Mouse (Mus musculus) urinary bladder, postnatal 14 days (tissue): ENCODE measurements around the gene Pex16.

Experiments
- DNase-seq: peaks from one replicate; pipeline ENCODE4 v3.0.0; 2021; ENCODE audit warnings: low spot score

The Pex16 gene

GRCm38 (mm10) chr2:92423156-92423555 lies 48.7 kb downstream of the Pex16 start:
- no peak for DNase-seq

DNA sequence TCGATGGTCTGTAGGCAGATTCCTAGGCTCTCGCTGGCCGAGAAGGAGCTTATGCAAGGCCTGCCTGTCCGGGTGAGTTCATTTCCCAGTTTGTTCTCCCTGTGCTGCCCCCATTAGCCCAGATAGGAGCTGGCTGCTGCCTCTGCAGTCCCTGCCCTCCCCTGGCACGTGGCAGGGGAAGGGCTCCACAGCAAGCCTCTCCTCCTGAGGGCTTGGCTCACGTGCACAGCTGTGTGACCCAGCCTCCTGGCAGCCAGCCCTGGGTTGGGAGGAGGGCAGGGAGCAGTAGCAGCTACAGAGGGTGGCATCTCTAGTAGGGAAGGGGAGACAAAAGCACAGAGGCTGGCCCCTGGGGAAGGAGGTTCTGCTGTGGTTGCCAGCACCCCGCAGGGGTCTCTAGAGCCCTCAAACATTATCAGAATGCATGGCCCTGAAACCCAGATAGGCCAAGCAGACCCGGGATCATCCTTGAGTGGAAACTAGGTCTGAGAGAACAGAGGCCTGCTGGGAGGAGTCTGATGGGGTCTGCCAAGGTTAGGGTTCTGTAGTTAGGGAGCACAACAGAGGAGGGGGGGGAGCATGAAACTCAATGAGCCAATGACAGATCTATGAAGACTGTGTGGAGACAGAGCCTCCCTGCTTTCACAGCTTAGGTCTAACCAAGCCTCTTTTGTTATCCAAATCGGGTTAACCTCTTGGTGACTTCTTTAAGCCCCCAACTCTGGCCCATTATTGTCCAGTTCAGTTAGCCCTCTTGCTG lies 49.4 kb downstream of the Pex16 start:
- peak; percentile 92 for DNase-seq

GRCm38 (mm10) chr2:92424462-92425308 lies 50.2 kb downstream of the Pex16 start:
- no peak for DNase-seq

DNA sequence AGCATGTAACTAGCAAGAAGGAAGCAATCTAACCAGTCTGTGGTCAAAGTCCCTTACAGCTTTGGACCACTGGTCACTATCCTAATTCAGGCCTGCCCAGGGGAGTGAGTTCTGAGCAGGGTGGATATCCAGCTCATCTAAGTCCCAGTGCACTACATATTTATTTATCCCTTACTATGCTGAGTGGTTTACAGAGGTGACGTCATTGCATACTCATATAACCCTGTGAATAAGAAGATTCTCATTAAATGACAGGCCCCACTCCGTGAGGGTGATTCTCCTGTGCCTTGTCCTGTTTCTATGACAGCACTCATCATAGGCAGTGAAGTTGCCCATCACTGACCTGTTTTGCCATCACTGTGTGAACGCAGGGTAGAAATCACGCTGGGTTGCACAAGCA lies 50.9 kb downstream of the Pex16 start:
- no peak for DNase-seq

DNA sequence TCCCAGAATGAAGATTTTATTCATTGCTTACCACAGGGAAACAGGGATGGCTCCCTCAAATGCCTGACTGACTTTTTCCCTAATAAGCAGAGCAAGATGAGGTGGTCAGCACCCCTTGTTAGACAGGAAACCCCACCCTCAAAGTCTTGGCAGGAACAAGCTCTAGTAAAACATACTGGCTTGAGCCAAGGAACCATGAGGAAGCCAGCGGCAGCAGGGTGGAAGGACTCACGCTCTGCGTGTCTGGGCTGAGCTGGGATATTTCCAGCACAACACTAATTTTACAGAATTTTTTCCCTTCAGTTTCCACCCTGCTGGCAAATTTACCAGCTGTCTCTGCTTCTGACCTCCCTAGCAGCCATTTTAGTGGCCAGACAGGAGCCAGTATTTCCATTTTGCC lies 52.0 kb downstream of the Pex16 start:
- DNase-seq: peak; percentile 62

DNA sequence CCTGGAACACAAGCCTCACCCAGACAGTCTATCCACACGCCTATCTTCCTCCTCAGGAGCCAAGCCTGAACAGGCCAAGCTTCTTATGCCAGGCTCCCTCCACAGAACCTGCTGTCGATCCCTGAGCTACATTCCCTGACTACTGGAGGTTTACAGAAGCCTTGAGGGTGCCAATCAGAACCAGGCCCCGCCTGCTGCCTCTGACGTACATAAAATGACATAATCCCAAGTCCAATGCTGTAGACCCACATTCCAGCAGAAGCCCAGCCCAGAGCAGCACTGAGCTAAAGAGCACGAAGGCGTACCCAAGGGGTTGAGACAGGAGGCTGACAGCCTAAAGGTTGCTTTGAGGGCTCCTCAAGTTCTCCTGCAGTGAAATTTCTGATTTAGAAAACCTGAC lies 53.4 kb downstream of the Pex16 start:
- DNase-seq: peak; percentile 88

DNA sequence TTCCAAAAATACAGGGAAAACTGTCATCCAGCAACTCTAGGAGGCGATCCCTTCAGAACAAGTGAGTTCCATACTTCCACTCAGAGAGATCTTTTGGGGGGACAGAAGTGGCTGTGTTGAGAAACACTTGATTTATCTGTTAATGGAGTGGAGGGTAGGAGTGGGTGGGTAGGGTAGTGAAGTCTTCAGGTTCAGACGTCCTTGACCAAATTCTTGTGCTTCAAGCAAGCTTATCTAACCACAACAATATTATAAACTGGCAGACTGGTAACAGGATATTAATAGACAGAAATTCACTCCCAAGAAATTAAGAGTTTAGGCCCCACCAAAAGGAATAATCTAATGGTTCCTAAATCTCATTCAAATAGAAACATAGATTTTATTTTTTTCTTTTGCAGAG lies 55.6 kb downstream of the Pex16 start:
- DNase-seq: no peak
